In the genomic region with DNA sequence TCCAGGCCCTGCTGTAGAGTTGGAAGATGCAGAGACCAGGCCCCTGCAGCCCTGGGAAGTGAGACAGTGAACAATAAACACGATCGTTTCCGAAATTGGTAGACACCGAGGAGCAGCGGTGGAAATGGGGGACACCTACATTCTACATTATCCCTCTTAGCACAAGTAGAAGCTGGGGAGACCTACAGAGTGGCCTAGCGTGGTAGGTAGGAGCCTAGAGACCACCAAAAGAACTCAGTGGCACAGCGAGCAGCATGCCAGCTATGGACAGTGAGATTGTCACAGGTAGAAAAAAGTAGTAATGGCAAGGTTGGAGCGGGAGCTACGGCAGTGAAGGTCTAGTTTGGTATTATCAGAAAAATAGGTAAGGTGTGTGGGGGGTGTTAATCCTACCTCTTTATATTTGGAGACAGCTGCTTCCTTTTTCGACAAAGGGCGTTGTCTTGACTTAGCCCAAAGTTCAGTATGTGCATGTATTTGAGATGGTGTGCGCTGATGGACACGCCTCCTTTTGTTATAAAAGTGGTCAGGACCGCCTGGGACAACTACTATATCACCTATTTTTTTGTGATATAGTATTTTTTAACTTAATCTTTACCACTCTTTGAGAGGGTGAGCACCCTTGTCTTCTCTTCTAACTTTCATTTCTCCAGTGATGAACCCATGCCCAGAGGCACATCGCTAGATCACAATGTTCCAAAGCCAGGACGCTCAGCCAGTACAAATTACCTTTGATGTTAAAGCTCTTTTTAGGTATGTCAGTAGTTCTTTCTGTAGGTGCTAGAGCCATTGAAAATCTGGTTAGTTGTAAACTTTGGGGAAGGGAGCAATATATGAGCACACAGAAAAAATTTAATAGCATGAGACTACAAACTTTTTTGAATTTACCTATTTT, we compare ENCODE assay signal across 8 mouse cellular contexts. TPM values are rescaled to one million over a fixed set of nuclear protein-coding genes. Genes with fewer than 3 reads are reported as not detected.
DNase-seq lines count a peak whose midpoint lies in the region; ATAC-seq lines count a peak whose summit lies in the region.

No protein-coding gene starts in this region.

- DNase-seq in kidney, adult 8-10 months: no peak
- peak; percentile 8 for DNase-seq in MN1 (ENCODE audit: low spot score)
- no peak for DNase-seq in hindbrain, embryonic 10.5 days (ENCODE audit: low spot score)
- no peak for DNase-seq in right cerebral cortex, postnatal 25 days
- DNase-seq in layer of hippocampus, postnatal 25 days (ENCODE audit: extremely low spot score in 1 of 2, low spot score in 1 of 2): no peak

- no peak for ATAC-seq in kidney, embryonic 14.5 days (ENCODE audit: low FRiP score, low TSS enrichment)
- ATAC-seq in megakaryocyte-erythroid progenitor cell, adult 5-6 weeks (replicated peaks; ENCODE audit: low FRiP score, low TSS enrichment, poor library complexity, severe bottlenecking): 0 out of 2 replicates have a peak, but pooled peaks have one; percentile 2
- no peak; the same call in 1 of the 2 replicates for ATAC-seq in megakaryocyte progenitor cell, adult 5-6 weeks (replicated peaks; ENCODE audit: poor library complexity)

- peak overlapping the region; percentile 95 for H3K27ac ChIP-seq in kidney, embryonic 14.5 days (ENCODE audit: low read depth, low read length)
- H3K27ac ChIP-seq in hindbrain, embryonic 10.5 days: peak overlapping the region; percentile 91

- H3K36me3 ChIP-seq in kidney, embryonic 14.5 days (ENCODE audit: control insufficient read depth, insufficient read depth, low read length): no peaks in the 10 kb centered on the region
- peaks cover 2% of the 10 kb centered on the region for H3K36me3 ChIP-seq in hindbrain, embryonic 10.5 days

- WGBS in kidney, embryonic 14.5 days: 69% methylated on average over 16 of the region's 16 CpGs
- WGBS in hindbrain, embryonic 10.5 days: 67% methylated on average over 16 of the region's 16 CpGs

- H3K9ac ChIP-seq in kidney, embryonic 14.5 days (ENCODE audit: low read depth, low read length): peak overlapping the region; percentile 59; the same call in 1 of the 2 replicates

- H3K4me1 ChIP-seq in kidney, embryonic 14.5 days (ENCODE audit: control insufficient read depth, insufficient read depth, low read length): peaks cover 13% of the 10 kb centered on the region; the same call in 1 of the 2 replicates
- peaks cover 37% of the 10 kb centered on the region for H3K4me1 ChIP-seq in hindbrain, embryonic 10.5 days (replicated peaks)

- H3K4me2 ChIP-seq in kidney, embryonic 14.5 days (replicated peaks; ENCODE audit: low read depth, low read length): peak overlapping the region; percentile 79

- no peaks in the 10 kb centered on the region for H3K27me3 ChIP-seq in kidney, embryonic 14.5 days (ENCODE audit: control insufficient read depth, insufficient read depth, low read length)
- H3K27me3 ChIP-seq in hindbrain, embryonic 10.5 days (ENCODE audit: insufficient read depth, poor library complexity, severe bottlenecking): no peaks in the 10 kb centered on the region

- no peaks in the 10 kb centered on the region for H3K9me3 ChIP-seq in kidney, embryonic 14.5 days (ENCODE audit: control insufficient read depth, low read length)
- no peaks in the 10 kb centered on the region for H3K9me3 ChIP-seq in hindbrain, embryonic 10.5 days

- peak overlapping the region; percentile 100 for H3K4me3 ChIP-seq in kidney, embryonic 14.5 days (ENCODE audit: low read length)
- peak overlapping the region; percentile 99 for H3K4me3 ChIP-seq in hindbrain, embryonic 10.5 days

RNA-seq across cellular contexts. Expression of gene Tm9sf2, which starts 1.2 kb away (rescaled TPM):
- polyA plus RNA-seq in kidney, embryonic 14.5 days (2014; fragmentation: Nextera tagmentation; extraction: Ambion mirVana): 99.0 and 173 TPM in 2 replicates
- polyA plus RNA-seq in hindbrain, embryonic 10.5 days (2016; fragmentation: Nextera tagmentation; extraction: Ambion mirVana): 113 and 126 TPM in 2 replicates
- 41.4 and 48.2 TPM in 2 replicates for total RNA-seq in megakaryocyte-erythroid progenitor cell, adult 5-6 weeks (2014; fragmentation: Nextera tagmentation)
- 81.3 and 82.5 TPM in 2 replicates for total RNA-seq in megakaryocyte-erythroid progenitor cell, adult 5-6 weeks (2017)
- total RNA-seq in megakaryocyte progenitor cell, adult 5-6 weeks (2015): 98.1 and 98.8 TPM in 2 replicates
- total RNA-seq in megakaryocyte progenitor cell, adult 5-6 weeks (2017): 108 and 118 TPM in 2 replicates
- 100 to 1,000 TPM in 1 of 2 experiments, 10 to 100 TPM in 1; 97.4 to 112 TPM for total RNA-seq in layer of hippocampus, postnatal 25 days (2021)
